Mouse (Mus musculus) spleen, adult 2 months (tissue): ENCODE results near the gene Ppt1. TPM values are rescaled to one million over a fixed set of nuclear protein-coding genes. Genes with fewer than 3 reads are reported as not detected.

Source experiments
- DNase-seq, 2 experiments: peaks; one replicate each; pipeline versions ENCODE4 v3.0.0 to v3.0.0-alpha.2; 2012 to 2021; ENCODE audit warnings: low spot score in 2 of 2, low read depth in 1 of 2
- H3K27ac ChIP-seq: fragments of 200-500 bp; 2 replicates; pipeline ENCODE4 v1.5.1; 2012; ENCODE audit warnings: low read length, inconsistent platforms; ENCODE audit not compliant: insufficient read depth
- H3K27me3 ChIP-seq: fragments of 200-500 bp; 2 replicates; pipeline ENCODE4 v1.6.1; 2012; ENCODE audit warnings: mild to moderate bottlenecking, moderate library complexity, low read length, inconsistent platforms; ENCODE audit not compliant: control insufficient read depth, insufficient read depth
- H3K36me3 ChIP-seq: fragments of 200-500 bp; 2 replicates; pipeline ENCODE4 v1.6.1; 2012; ENCODE audit warnings: mild to moderate bottlenecking, low read length, inconsistent platforms; ENCODE audit not compliant: control insufficient read depth, insufficient read depth
- H3K4me1 ChIP-seq: fragments of 200-500 bp; 2 replicates; pipeline ENCODE4 v1.6.1; 2011; ENCODE audit warnings: inconsistent platforms; ENCODE audit not compliant: control insufficient read depth, insufficient read depth, insufficient read length
- H3K4me3 ChIP-seq: fragments of 200-500 bp; 2 replicates; pipeline ENCODE4 v1.5.1; 2011; ENCODE audit warnings: mild to moderate bottlenecking, inconsistent platforms; ENCODE audit not compliant: insufficient read depth, insufficient read length; ENCODE audit errors: extremely low read depth
- CTCF ChIP-seq: fragments of 200-500 bp; IDR thresholded peaks from 2 replicates; pipeline ENCODE4 v1.5.1; 2011; ENCODE audit warnings: mild to moderate bottlenecking, inconsistent platforms; ENCODE audit not compliant: insufficient read depth, insufficient read length, insufficient replicate concordance; ENCODE audit errors: extremely low read depth
- POLR2A ChIP-seq: fragments of 200-500 bp; IDR thresholded peaks from 2 replicates; pipeline ENCODE4 v1.6.1; 2011; ENCODE audit warnings: low read depth, low read length, inconsistent platforms
- WGBS: fragments of 180-500 bp; shearing (Covaris S2); methylation state at CpG from one replicate; pipeline ENCODE4 v1.1.7; 2018; 5-methylcytosine and 5-hydroxymethylcytosine counted together
- polyA plus RNA-seq: library from polyadenylated mRNA; depleted of rRNA; stranded (reverse); fragments of >200 nt; gene quantifications from 2 replicates; pipeline ENCODE4 v1.2.3, GENCODE M21; 2012; rRNA removed

Gene Ppt1
- polyA plus RNA-seq, 1 experiment = 44.3 TPM

DNA sequence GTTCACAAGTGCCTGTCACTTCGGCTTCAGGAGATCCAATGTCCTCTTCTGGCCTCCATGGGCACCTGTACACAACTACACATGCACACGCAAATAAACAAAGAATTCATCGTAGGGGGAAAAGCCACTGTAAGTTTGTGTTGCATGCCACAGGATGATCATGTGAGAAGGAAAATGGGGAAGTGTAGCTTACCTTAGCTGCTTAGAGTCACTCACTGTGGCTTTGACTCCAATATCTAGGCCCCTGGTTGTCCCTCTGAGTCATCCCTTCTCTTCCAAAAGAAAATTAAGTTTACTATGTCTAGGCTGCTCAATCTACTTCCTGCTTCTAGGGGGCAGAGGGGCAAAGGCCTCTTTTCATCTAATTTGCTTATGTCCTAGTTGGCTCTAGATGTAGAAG is 67.7 kb downstream of the Ppt1 start:
- no peak for TF ChIP-seq POLR2A
- TF ChIP-seq CTCF = no peak
- H3K27me3 ChIP-seq = no peaks in the 10 kb centered on the region
- no peak for DNase-seq
- peaks cover 2% of the 10 kb centered on the region; the same call in 1 of the 2 replicates for H3K4me1 ChIP-seq
- H3K4me3 ChIP-seq = no peak overlapping the region
- no peak overlapping the region for H3K27ac ChIP-seq
- no peaks in the 10 kb centered on the region for H3K36me3 ChIP-seq
- WGBS = 70% methylated on average over 3 of the region's 3 CpGs

DNA sequence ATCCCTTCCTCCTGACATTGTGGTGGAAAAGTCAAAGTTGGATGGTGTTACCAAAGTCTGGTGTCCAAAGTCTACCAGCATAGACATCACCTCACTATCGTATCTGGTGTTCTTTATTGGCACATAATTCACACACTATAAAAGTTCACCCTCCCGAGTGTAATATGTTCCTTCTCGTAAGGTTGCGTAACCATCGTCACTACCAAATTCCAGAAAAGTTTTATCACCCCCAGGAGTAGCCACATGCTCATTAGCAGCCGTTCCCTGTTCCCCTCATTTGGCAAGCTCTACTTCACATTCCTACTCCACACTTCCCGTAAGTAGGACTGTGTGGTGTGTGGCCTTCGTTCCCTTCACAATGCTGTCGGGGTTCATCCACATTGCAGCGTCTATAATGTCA is 69.3 kb downstream of the Ppt1 start:
- H3K27me3 ChIP-seq = no peaks in the 10 kb centered on the region
- H3K4me3 ChIP-seq = no peak overlapping the region
- no peak overlapping the region for H3K27ac ChIP-seq
- H3K36me3 ChIP-seq = no peaks in the 10 kb centered on the region
- DNase-seq = no peak
- TF ChIP-seq CTCF = no peak
- no peak for TF ChIP-seq POLR2A
- 89% methylated on average over 10 of the region's 10 CpGs for WGBS
- peaks cover 2% of the 10 kb centered on the region; the same call in 1 of the 2 replicates for H3K4me1 ChIP-seq

Other genes with a start within 250 kb of the Ppt1 start
- gene 9530002B09Rik, start 147.0 kb upstream of the Ppt1 start, polyA plus RNA-seq = not detected in 2 replicates
- gene Cap1, start 49.8 kb downstream of the Ppt1 start, polyA plus RNA-seq = 108 and 116 TPM in 2 replicates
- gene Mfsd2a, start 124.9 kb downstream of the Ppt1 start, polyA plus RNA-seq = 0.82 and 1.3 TPM in 2 replicates
- gene Mycl, start 159.4 kb downstream of the Ppt1 start, polyA plus RNA-seq = 7.3 and 7.6 TPM in 2 replicates
- gene Trit1, start 180.4 kb downstream of the Ppt1 start, polyA plus RNA-seq = 5.0 and 6.5 TPM in 2 replicates